Mouse (Mus musculus) midbrain, embryonic 11.5 days (tissue): ENCODE results near the gene Ppp3cb. TPM values are rescaled to one million over a fixed set of nuclear protein-coding genes. Genes with fewer than 3 reads are reported as not detected.
A peak's percentile ranks its signal among the peaks of the same experiment; 100 is the strongest.

Experiments
- ATAC-seq: fragments of 200-750 bp; cut with Nextera tagmentation; 2 replicates; pipeline ENCODE4 v1.8.0; 2017; ENCODE audit warnings: moderate TSS enrichment, moderate library complexity; ENCODE audit not compliant: low FRiP score
- DNase-seq: peaks from one replicate; pipeline ENCODE4 v3.0.0; 2015; ENCODE audit warnings: low spot score; ENCODE audit errors: missing footprints
- H3K27ac ChIP-seq: fragments of 300-500 bp; sonication (generic); 2 replicates; pipeline ENCODE4 v1.5.1; 2014; ENCODE audit warnings: low read depth, low read length
- H3K27me3 ChIP-seq: fragments of 300-500 bp; sonication (generic); 2 replicates; pipeline ENCODE4 v1.6.1; 2014; ENCODE audit warnings: mild to moderate bottlenecking, low read length, moderate library complexity, mixed read lengths; ENCODE audit not compliant: control insufficient read depth, insufficient read depth
- H3K36me3 ChIP-seq: fragments of 300-500 bp; sonication (generic); 2 replicates; pipeline ENCODE4 v1.6.1; 2014; ENCODE audit warnings: mild to moderate bottlenecking, low read length, moderate library complexity, mixed read lengths; ENCODE audit not compliant: control insufficient read depth, insufficient read depth
- H3K4me1 ChIP-seq: fragments of 300-500 bp; sonication (generic); 2 replicates; pipeline ENCODE4 v1.6.1; 2014; ENCODE audit warnings: low read length; ENCODE audit not compliant: control insufficient read depth, insufficient read depth
- H3K4me2 ChIP-seq: fragments of 300-500 bp; sonication (generic); 2 replicates; pipeline ENCODE4 v1.6.1; 2014; ENCODE audit warnings: mild to moderate bottlenecking, moderate library complexity
- H3K4me3 ChIP-seq: fragments of 300-500 bp; sonication (generic); 2 replicates; pipeline ENCODE4 v1.5.1; 2014; ENCODE audit warnings: low read depth, low read length
- H3K9ac ChIP-seq: fragments of 300-500 bp; sonication (generic); 2 replicates; pipeline ENCODE4 v1.6.1; 2014; ENCODE audit warnings: low read length
- H3K9me3 ChIP-seq: fragments of 300-500 bp; sonication (generic); 2 replicates; pipeline ENCODE4 v1.6.1; 2016; ENCODE audit warnings: low read length; ENCODE audit not compliant: control insufficient read depth
- WGBS: fragments of 180-500 bp; shearing (Covaris S2); extraction: QIAGEN DNeasy Blood & Tissue Kit; methylation state at CpG from one replicate; pipeline ENCODE4 v1.1.7; 2014; 5-methylcytosine and 5-hydroxymethylcytosine counted together
- polyA plus RNA-seq: library from polyadenylated mRNA; unstranded; fragments of >200 nt; fragmentation: Nextera tagmentation; extraction: Ambion mirVana; gene quantifications from 2 replicates; pipeline ENCODE4 v1.2.1, GENCODE M21; 2014

Gene Ppp3cb
- polyA plus RNA-seq, 1 experiment from 2014 or later, result 58.4 TPM

- ATAC-seq, result no peak
- Histone ChIP-seq H3K9me3 (no peaks in the 10 kb centered on the region), H3K4me2 (no peak overlapping the region), H3K4me3 (no peak overlapping the region), H3K27me3 (no peaks in the 10 kb centered on the region), H3K36me3 (peaks cover 5% of the 10 kb centered on the region; the same call in 1 of the 2 replicates), H3K4me1 (peaks cover 4% of the 10 kb centered on the region; the same call in 1 of the 2 replicates), H3K27ac (no peak overlapping the region), H3K9ac (no peak overlapping the region)
- DNase-seq, result peak; percentile 28
- 87% methylated on average over 2 of the region's 2 CpGs for WGBS
These were observed 3.8 kb upstream of the Ppp3cb start for GRCm38 (mm10) chr14:20550136-20550535.

- Histone ChIP-seq H3K9ac (peak overlapping the region; percentile 97), H3K9me3 (no peaks in the 10 kb centered on the region), H3K4me1 (peaks cover 9% of the 10 kb centered on the region; the same call in 1 of the 2 replicates), H3K27me3 (no peaks in the 10 kb centered on the region), H3K36me3 (peaks cover 5% of the 10 kb centered on the region; the same call in 1 of the 2 replicates), H3K4me3 (peak overlapping the region; percentile 75), H3K4me2 (peak overlapping the region; percentile 55), H3K27ac (peak overlapping the region; percentile 96)
- 1% methylated on average over 60 of the region's 67 CpGs for WGBS
- peak; percentile 97 for DNase-seq
- peak; percentile 98 for ATAC-seq
These were observed 643 bp downstream of the Ppp3cb start for GRCm38 (mm10) chr14:20545529-20546331.

GRCm38 (mm10) chr14:20544467-20545411, 1.6 kb downstream of the Ppp3cb start:
- Histone ChIP-seq H3K4me3 (peak overlapping the region; percentile 75), H3K9ac (no peak overlapping the region), H3K4me1 (peaks cover 9% of the 10 kb centered on the region; the same call in 1 of the 2 replicates), H3K4me2 (peak overlapping the region; percentile 55), H3K27ac (no peak overlapping the region), H3K27me3 (no peaks in the 10 kb centered on the region), H3K36me3 (peaks cover 3% of the 10 kb centered on the region; the same call in 1 of the 2 replicates), H3K9me3 (no peaks in the 10 kb centered on the region)
- DNase-seq (no peak), ATAC-seq (no peak)
- WGBS, result 82% methylated on average over 7 of the region's 7 CpGs

GRCm38 (mm10) chr14:20529643-20530042, 16.7 kb downstream of the Ppp3cb start:
- Histone ChIP-seq H3K4me1 (no peaks in the 10 kb centered on the region), H3K27ac (no peak overlapping the region), H3K36me3 (no peaks in the 10 kb centered on the region), H3K4me2 (no peak overlapping the region), H3K9ac (no peak overlapping the region), H3K9me3 (no peaks in the 10 kb centered on the region), H3K27me3 (no peaks in the 10 kb centered on the region), H3K4me3 (no peak overlapping the region)
- 94% methylated on average over 4 of the region's 4 CpGs for WGBS
- no peak for ATAC-seq
- no peak for DNase-seq

GRCm38 (mm10) chr14:20520179-20520578, 26.2 kb downstream of the Ppp3cb start:
- Histone ChIP-seq H3K9ac (no peak overlapping the region), H3K27ac (no peak overlapping the region), H3K4me3 (no peak overlapping the region), H3K27me3 (no peaks in the 10 kb centered on the region), H3K4me1 (no peaks in the 10 kb centered on the region), H3K4me2 (no peak overlapping the region), H3K36me3 (peaks cover 3% of the 10 kb centered on the region; the same call in 1 of the 2 replicates), H3K9me3 (no peaks in the 10 kb centered on the region)
- ATAC-seq (no peak), DNase-seq (no peak)
- 100% methylated on average over 2 of the region's 2 CpGs for WGBS

GRCm38 (mm10) chr14:20508424-20508823, 37.9 kb downstream of the Ppp3cb start:
- WGBS, result 89% methylated on average over 2 of the region's 2 CpGs
- Histone ChIP-seq H3K4me1 (no peaks in the 10 kb centered on the region), H3K4me2 (no peak overlapping the region), H3K9ac (no peak overlapping the region), H3K36me3 (peaks cover 3% of the 10 kb centered on the region; the same call in 1 of the 2 replicates), H3K27ac (no peak overlapping the region), H3K4me3 (no peak overlapping the region), H3K9me3 (no peaks in the 10 kb centered on the region), H3K27me3 (no peaks in the 10 kb centered on the region)
- DNase-seq (no peak), ATAC-seq (no peak)

GRCm38 (mm10) chr14:20502966-20503365, 43.4 kb downstream of the Ppp3cb start:
- Histone ChIP-seq H3K9ac (no peak overlapping the region), H3K4me2 (no peak overlapping the region), H3K4me1 (no peaks in the 10 kb centered on the region), H3K36me3 (peaks cover 5% of the 10 kb centered on the region; the same call in 1 of the 2 replicates), H3K27me3 (no peaks in the 10 kb centered on the region), H3K27ac (no peak overlapping the region), H3K4me3 (no peak overlapping the region), H3K9me3 (no peaks in the 10 kb centered on the region)
- DNase-seq, result no peak
- ATAC-seq, result no peak
- WGBS, result 96% methylated on average over 10 of the region's 10 CpGs

GRCm38 (mm10) chr14:20499982-20500381, 46.4 kb downstream of the Ppp3cb start:
- ATAC-seq (no peak), DNase-seq (no peak)
- Histone ChIP-seq H3K27ac (no peak overlapping the region), H3K4me3 (no peak overlapping the region), H3K9me3 (no peaks in the 10 kb centered on the region), H3K36me3 (peaks cover 8% of the 10 kb centered on the region), H3K27me3 (no peaks in the 10 kb centered on the region), H3K4me2 (no peak overlapping the region), H3K4me1 (no peaks in the 10 kb centered on the region), H3K9ac (no peak overlapping the region)
- 94% methylated on average over 3 of the region's 3 CpGs for WGBS
